28 mouse cellular contexts compared by ENCODE assay signal in the genomic region with DNA sequence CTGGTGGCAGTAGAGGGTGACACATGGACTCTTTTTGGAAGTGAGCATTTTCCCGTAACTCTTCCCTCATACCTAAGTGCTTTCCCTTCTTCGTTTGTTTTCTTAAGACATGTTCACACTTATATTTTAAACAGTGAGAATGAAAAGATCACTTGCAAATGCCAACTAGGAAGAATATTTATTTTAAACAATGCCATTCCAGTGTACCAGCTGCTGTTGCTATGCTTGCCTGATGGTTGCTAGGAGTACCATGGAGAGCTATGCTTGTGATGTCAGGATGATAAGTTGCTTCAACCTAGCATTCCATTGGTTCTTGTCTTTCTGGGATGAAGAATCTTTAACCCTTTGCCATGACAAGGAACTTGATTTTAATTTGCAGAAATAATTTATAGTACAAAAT. TPM values are rescaled to one million over a fixed set of nuclear protein-coding genes. Genes with fewer than 3 reads are reported as not detected.
DNase-seq lines count a peak whose midpoint lies in the region; ATAC-seq and TF ChIP-seq lines count a peak whose summit lies in the region.
"Had no signal": no experiment of that assay in that cellular context is flagged by ENCODE, and none has a peak within 500 bp of the region (broad histone marks: within the 10 kb centered on the region; RNA-seq: fewer than 3 reads in every experiment).

No protein-coding gene starts in this region.

- H3K36me3 ChIP-seq in hindbrain, postnatal 0 days (ENCODE audit: insufficient read depth, low read length) = no peaks in the 10 kb centered on the region
- no peaks in the 10 kb centered on the region for H3K36me3 ChIP-seq in hindbrain, embryonic 14.5 days (replicated peaks; ENCODE audit: control insufficient read depth, insufficient read depth)
- H3K36me3 ChIP-seq: embryonic facial prominence, embryonic 13.5 days; embryonic facial prominence, embryonic 15.5 days; forebrain, embryonic 15.5 days; G1E had no signal

- H3K4me2 ChIP-seq in hindbrain, postnatal 0 days (ENCODE audit: low read depth, low read length) = no peak overlapping the region
- H3K4me2 ChIP-seq in hindbrain, embryonic 14.5 days (replicated peaks) = no peak overlapping the region
- H3K4me2 ChIP-seq: embryonic facial prominence, embryonic 13.5 days; embryonic facial prominence, embryonic 15.5 days; forebrain, embryonic 13.5 days; forebrain, embryonic 15.5 days had no signal

- peak; percentile 19 for DNase-seq in embryo, embryonic 10 days (ENCODE audit: low spot score)
- DNase-seq in embryo, embryonic 9.5 days (ENCODE audit: extremely low spot score) = no peak
- no peak for DNase-seq in frontal cortex, postnatal 25 days (ENCODE audit: low spot score in 2 of 2)
- peak; percentile 20 for DNase-seq in hindbrain, postnatal 0 days (ENCODE audit: low spot score)
- DNase-seq in hindbrain, embryonic 14.5 days (ENCODE audit: low spot score) = no peak
- peak; percentile 48 for DNase-seq in layer of hippocampus, adult 9-11 months
- DNase-seq in layer of hippocampus, adult 18-20 months (ENCODE audit: low spot score in 2 of 2) = no peak
- DNase-seq: adrenal gland, adult 8-10 months; adrenal gland, postnatal 14 days; adrenal gland, postnatal 36 days; B cell, adult 2 months; cerebellum, adult 11 months; cerebellum, adult 18-20 months; cerebellum, adult 8-10 months; cerebellum, adult 9-11 months; cerebellum, postnatal 14 days; cerebellum, postnatal 36 days had no signal

- no peak overlapping the region for H3K4me3 ChIP-seq in hindbrain, postnatal 0 days (ENCODE audit: low read length)
- no peak overlapping the region for H3K4me3 ChIP-seq in hindbrain, embryonic 14.5 days (replicated peaks; ENCODE audit: low read length)
- H3K4me3 ChIP-seq: embryonic facial prominence, embryonic 13.5 days; embryonic facial prominence, embryonic 15.5 days; erythroblast, embryonic 14.5 days; forebrain, embryonic 13.5 days; forebrain, embryonic 15.5 days had no signal

- H3K9me3 ChIP-seq in hindbrain, postnatal 0 days (ENCODE audit: low read length) = no peaks in the 10 kb centered on the region
- no peaks in the 10 kb centered on the region for H3K9me3 ChIP-seq in hindbrain, embryonic 14.5 days (ENCODE audit: control insufficient read depth, low read length)
- H3K9me3 ChIP-seq: embryonic facial prominence, embryonic 13.5 days; embryonic facial prominence, embryonic 15.5 days; forebrain, embryonic 13.5 days; forebrain, embryonic 15.5 days had no signal

- no peaks in the 10 kb centered on the region for H3K4me1 ChIP-seq in hindbrain, postnatal 0 days (ENCODE audit: insufficient read depth, low read length)
- no peaks in the 10 kb centered on the region for H3K4me1 ChIP-seq in hindbrain, embryonic 14.5 days (replicated peaks; ENCODE audit: control insufficient read depth, insufficient read depth, low read length)
- H3K4me1 ChIP-seq: embryonic facial prominence, embryonic 13.5 days; embryonic facial prominence, embryonic 15.5 days; forebrain, embryonic 13.5 days; forebrain, embryonic 15.5 days had no signal

- H3K27ac ChIP-seq in hindbrain, postnatal 0 days = no peak overlapping the region
- no peak overlapping the region for H3K27ac ChIP-seq in hindbrain, embryonic 14.5 days
- H3K27ac ChIP-seq: embryonic facial prominence, embryonic 13.5 days; embryonic facial prominence, embryonic 15.5 days; forebrain, embryonic 13.5 days; forebrain, embryonic 15.5 days had no signal

- WGBS in hindbrain, postnatal 0 days = 49% methylated on average over 2 of the region's 2 CpGs
- 56% methylated on average over 2 of the region's 2 CpGs for WGBS in hindbrain, embryonic 14.5 days

- no peak for TF ChIP-seq CTCF in hindbrain, postnatal 0 days (IDR thresholded peaks at IDR 0.05; ENCODE audit: low read depth)

- H3K27me3 ChIP-seq in hindbrain, postnatal 0 days (ENCODE audit: insufficient read depth, low read length) = no peaks in the 10 kb centered on the region
- no peaks in the 10 kb centered on the region for H3K27me3 ChIP-seq in hindbrain, embryonic 14.5 days (ENCODE audit: control insufficient read depth, insufficient read depth, low read length)
- H3K27me3 ChIP-seq: CH12.LX; embryonic facial prominence, embryonic 13.5 days; embryonic facial prominence, embryonic 15.5 days; forebrain, embryonic 15.5 days had no signal

- ATAC-seq in frontal cortex, adult (ENCODE audit: low TSS enrichment) = peak; percentile 87
- ATAC-seq in hindbrain, postnatal 0 days = no peak
- ATAC-seq in hindbrain, embryonic 14.5 days (ENCODE audit: low FRiP score) = no peak
- ATAC-seq: activated CD4-positive, CD25-positive, alpha-beta regulatory T cell, adult 4 months; CD4-positive, CD25-positive, alpha-beta regulatory T cell, adult 4 months; forebrain, embryonic 13.5 days; forebrain, embryonic 15.5 days; Patski had no signal

- H3K9ac ChIP-seq in hindbrain, postnatal 0 days (replicated peaks; ENCODE audit: low read length) = no peak overlapping the region
- H3K9ac ChIP-seq in hindbrain, embryonic 14.5 days = no peak overlapping the region
- H3K9ac ChIP-seq: embryonic facial prominence, embryonic 13.5 days; embryonic facial prominence, embryonic 15.5 days; forebrain, embryonic 13.5 days; forebrain, embryonic 15.5 days had no signal

RNA-seq across cellular contexts. Expression of gene Schip1, which starts 20.4 kb away (rescaled TPM):
- total RNA-seq in hindbrain, postnatal 0 days (2014; rRNA removed) = 94.3 and 128 TPM in 2 replicates
- polyA plus RNA-seq in hindbrain, postnatal 0 days (2015; fragmentation: Nextera tagmentation; extraction: Ambion mirVana) = 163 and 164 TPM in 2 replicates
- polyA plus RNA-seq in hindbrain, embryonic 14.5 days (2014; fragmentation: Nextera tagmentation; extraction: Ambion mirVana) = 163 and 172 TPM in 2 replicates
- total RNA-seq in layer of hippocampus, adult 18-20 months (2021) = 100 to 1,000 TPM; 284 to 288 TPM
- polyA plus RNA-seq: CD4-positive, CD25-positive, alpha-beta regulatory T cell, adult 4 months; G1E had no signal

Comparison
In these comparisons a context has a peak if more than half of its experiments do, and no peak if none do; other contexts are left out.
1. DNase-seq: peak in embryo, embryonic 10 days (single experiment), hindbrain, postnatal 0 days (single experiment) and layer of hippocampus, adult 9-11 months (single experiment); none in embryo, embryonic 9.5 days (single experiment), frontal cortex, postnatal 25 days (0 of 2), hindbrain, embryonic 14.5 days (single experiment) and layer of hippocampus, adult 18-20 months (0 of 2).